Mouse (Mus musculus) retina, postnatal 7 days (tissue): ENCODE results near the gene 2410015M20Rik.
"Not testable (repeated sequence)": the region's sequence is repeated elsewhere in the genome, so short reads cannot be mapped to it uniquely, and the experiment has no call there.

Experiments used
- DNase-seq: peaks from one replicate; pipeline ENCODE4 v3.0.0-alpha.2; 2012; ENCODE audit warnings: low read depth, low spot score

The 2410015M20Rik gene

DNA sequence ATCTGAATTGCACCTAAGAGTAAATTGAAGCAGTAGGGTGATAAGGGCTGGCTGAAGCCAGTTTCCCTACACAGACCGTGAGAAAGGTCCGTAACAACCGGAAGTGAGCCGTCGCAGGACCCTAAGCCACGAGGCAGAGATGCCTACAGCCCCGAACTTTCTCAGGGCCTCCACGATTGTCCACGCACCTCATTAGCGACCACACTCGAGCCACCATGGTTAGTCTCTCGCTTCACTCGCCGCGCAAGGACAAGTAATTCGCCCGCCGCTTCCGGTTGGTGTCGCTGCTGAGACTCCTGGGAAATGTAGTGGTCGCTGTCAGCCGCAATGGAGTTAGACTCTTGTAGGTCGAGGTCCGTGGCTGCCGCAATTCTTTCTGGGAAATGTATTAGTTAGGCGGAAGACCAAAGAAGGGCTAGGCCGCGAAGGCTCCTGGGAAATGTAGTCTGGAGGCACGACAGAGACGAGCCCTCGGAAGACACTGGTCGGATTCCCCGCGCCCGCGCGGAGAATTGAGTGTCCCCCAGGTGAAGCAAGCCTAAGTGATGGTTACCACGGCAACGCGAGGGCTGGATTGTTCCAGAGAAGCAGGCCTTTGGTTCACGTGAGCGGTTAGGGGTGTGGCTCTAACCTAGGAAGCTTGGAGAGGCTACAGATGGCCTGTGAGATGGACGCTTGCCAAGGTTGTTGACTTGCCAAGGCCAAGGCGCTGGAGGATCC lies at the start of gene 2410015M20Rik:
Gene 2410015M20Rik, minus strand, starts transcription at position 320 of the 720 bp plus-strand sequence.
- peak; percentile 94 for DNase-seq

DNA sequence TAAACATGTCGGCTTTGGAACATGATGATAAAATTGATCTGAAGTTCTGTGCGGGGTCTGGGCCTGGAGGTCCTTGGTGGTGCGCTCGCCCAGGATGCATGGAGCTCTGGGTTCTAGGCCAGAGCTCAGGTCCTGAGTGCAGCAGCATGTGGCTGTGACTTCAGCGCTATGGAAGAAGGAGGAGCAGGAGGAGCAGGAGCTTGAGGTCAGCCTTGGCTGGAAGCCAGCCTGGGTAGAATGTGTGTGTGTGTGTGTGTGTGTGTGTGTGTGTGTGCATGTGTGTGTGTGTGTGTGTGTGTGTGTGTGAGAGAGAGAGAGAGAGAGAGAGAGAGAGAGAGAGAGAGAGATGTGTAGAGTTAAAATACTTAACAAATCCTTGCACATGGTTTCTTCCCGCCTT lies 46.6 kb upstream of the 2410015M20Rik start:
- no peak for DNase-seq

DNA sequence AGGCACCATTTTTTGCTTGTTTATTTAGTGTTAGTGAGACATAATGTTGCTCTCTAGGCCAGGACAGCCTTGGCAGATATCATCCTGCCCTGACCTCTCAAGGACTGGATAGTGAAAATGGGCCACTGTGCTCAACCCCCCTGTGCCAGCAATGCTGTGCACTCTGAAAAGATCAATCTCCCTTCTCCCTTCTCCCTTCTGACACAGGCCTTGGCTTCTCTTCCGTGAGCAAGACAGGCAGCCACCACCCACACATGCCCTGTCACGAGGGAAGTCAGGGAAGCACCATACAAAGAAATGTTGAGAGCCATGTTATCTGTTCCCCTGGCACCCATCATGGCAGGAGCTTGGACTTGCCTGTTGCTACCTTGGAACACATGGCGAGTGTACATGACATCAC lies 45.7 kb upstream of the 2410015M20Rik start:
- DNase-seq = no peak

DNA sequence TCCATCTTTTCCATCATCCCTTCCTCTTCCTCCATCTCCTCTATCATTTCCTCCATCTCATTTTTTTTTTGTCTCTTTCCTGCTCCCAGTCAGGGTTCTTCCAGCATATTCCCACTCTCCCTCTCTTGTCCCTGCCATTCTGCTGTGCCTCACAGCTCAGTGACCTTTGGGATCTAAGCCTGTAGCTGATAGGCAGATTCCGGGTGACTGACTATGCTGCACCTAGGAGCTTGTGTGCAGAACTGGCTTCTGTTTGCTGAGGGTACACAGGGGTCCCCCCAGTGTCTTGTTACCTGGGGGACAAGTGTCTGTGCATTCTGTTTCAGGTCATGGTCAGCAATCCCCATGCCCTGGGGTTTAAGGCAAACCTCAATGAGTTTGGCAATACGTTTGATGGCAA lies 45.2 kb upstream of the 2410015M20Rik start:
- no peak for DNase-seq

DNA sequence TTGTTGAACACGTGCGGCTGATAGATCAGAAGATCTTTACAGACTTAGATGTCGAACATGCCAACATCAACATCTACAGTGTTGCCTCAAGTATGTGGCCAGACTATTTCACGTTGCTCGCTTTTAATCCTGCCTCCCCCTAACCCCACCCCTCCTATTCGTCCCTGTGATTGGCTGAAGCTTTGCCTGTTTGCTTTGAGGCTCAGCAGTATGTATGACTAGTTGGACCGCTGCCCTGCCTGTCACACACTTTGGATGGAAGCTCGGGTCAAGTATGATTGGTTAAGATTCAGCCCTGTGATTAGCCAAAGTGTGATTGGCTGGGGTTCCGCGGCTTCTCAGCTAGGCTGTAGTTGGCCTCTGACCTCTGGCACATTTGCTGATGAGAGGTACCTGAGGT lies 42.2 kb upstream of the 2410015M20Rik start:
- DNase-seq = no peak

DNA sequence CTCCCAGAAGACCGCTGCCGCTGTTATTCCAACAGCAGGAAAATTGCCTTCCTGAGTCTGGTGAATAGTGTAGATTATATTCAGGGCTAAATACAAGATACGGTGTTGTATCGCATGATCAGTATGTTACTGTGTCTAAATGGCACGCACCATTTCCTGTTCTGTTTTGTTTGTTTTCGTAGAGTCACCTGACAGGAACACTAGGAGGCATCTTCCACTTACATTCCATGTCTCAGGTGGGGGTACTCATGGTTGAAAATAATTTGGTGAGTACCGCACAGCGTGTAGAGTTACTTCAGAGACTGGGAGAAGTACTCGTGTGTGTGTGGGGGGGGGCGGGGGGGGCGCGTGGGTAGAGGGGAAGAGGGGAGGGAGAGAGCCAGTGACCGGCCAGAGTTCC lies 38.0 kb upstream of the 2410015M20Rik start:
- DNase-seq = no peak

DNA sequence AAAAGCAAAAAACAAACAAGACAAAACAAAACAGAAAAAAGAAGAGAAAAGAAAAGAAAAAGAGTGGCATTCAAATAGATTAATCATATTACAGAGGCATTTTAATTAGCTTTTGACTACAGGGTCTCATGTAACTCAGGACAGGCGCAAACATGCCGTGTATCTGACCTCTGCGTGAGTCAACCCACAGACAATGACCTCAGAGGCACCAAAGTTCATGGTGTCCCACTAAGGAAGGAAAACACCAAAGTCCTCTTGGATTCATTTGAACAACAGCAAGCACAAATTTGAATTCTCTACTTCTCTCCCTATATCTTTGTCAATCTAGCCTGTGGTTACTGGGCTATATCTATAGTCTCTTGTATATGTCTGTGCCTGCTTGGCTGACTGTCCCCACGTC lies 33.7 kb upstream of the 2410015M20Rik start:
- no peak for DNase-seq

DNA sequence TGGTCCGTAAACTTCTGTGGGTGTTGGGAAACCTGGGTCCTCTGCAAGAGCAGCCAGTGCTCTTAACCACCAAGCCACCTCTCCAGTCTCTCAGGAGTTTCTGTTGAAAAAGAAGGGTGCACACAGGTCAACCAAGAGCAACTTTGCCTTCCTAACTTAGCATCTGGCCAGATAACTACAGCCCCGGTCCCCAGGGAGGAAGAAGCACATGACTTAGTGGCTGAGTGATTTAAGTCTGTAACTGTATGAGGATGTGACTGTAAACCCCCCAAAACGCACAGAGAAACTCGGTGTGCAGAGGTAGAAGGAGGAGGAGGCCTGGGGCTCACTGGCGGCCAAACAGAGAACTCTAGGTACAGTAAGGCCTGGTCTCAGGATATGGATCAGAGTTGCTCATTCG lies 24.5 kb upstream of the 2410015M20Rik start:
- no peak for DNase-seq

DNA sequence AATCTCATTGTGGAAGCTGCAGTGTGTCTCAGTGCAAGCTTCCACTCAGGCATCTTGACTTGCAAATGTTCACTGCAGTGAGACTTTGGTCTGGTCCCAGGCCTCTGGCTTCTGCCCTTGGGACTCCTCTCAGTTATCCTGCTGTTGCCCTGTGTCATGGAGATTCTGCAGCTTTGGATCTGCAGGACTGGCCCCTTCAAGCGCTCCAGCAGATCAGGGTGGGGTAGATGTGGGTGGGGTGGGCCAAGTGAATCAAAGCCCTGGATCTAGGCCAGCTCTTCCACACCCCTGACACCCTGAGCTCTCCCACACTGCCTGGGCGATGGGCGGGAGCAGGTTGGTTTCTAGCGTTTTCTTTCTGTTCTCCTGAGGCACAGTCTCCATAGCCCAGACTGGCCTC lies 22.2 kb upstream of the 2410015M20Rik start:
- no peak for DNase-seq

DNA sequence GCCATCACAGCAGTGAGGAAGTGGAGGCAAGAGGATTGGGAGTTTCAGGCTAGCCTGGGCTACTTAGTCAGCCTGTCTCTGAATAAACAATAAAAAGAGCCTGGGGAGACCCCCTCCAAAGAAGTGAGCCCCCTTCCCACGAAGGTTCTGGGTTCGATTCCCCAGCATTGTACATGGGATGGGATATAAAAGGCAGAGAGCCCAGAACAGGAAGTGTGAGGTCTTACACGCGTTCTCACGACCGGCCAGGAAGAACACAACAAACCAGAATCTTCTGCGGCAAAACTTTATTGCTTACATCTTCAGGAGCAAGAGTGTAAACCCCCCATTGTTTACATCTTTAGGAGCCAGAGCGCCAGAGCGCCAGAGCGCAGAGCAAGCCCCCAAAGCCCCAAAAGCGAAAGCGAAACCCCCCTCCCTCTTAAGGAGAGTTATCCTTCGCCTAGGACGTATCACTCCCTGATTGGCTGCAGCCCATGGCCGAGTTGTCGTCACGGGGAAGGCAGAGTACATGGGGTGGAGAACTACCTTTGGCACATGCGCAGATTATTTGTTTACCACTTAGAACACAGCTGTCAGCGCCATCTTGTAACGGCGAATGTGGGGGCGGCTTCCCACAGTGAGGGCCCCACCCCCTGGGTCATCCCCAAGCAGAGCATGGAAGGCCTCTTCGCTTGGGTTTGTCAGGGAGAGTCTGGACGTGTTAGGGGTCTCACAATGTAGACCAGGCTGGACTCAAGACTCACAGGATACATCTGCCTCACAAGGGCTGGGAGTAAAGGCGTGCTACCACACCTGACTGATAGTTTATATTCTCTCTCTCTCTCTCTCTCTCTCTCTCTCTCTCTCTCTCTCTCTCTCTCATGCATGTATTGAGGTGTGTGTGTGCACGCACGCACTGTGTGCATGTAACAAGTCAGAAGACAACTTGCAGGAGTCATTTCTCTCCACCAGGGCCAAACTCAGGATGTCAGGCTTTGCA lies 20.5 kb upstream of the 2410015M20Rik start:
- not testable (repeated sequence) for DNase-seq

DNA sequence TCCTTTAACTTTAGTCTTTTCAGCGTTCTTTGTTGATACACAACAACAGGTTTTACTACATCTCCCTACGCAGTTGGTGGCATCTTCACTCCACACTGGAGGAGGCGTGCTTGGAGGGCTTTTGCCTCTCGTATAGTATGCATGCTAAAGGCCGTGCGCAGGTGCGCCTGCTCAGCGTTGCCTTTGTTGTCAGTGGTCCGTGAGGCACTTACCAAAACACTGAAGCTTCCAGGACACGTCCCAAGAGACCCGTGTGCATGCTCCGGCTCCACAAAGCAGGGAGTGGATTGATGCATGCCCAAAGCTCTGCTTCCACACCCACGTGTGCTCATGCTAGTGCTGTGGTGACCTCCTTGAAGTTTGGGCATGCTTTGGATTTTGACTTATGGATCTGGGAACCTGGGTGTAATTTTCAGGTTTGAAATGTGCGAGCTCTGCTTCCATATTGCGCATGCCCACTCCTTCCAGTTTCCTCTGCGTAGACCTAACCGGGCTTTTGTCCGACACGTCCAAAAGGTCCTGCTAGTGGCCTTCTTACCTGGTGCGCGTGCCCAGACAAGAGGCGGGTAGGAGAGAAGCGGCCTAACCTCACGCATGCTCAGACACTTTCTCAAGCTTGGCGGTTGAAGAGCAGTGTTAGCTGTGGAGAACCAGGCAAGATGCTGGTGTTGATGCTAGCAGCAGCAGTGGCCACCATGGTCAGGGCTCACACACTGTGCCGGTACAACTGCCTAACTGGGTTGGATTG lies 18.1 kb upstream of the 2410015M20Rik start, which contains the start of gene Catsperd:
Gene Catsperd, plus strand, starts transcription at position 614 of the 748 bp plus-strand sequence.
- DNase-seq = no peak

DNA sequence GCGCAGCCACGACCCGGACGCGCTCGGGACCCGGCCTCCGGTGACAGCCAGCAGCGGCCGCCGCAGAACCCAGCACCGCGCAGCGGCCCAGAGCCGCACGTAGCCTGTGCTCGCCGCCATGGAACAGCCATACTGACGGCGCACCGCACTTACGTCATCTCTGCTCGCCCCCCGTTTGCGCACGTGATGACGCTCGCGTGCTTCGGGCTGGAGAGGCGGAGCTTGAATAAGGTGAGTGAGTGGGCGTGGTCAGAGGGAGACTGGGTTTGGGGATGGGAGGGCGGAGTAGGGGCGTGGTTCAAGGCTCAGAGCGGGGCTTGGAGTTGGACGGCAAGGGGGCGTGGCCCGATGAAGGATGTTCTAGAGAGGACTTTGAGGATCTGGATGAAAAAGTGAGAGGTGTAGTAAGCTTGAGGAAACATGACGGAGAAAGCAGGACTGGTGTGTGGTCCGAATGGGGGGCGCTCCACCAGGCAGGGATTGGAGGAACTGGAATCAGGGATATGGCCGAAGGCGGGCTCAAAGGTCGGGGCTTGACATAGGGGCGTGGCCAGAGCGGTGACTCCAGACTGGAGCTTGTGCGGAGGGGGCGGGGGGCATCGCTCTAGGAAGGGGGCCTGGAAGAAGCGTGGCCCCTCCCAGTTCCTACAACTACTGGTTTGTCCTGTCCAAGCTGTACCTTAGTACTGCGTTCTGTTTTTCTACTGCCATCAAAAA lies 17.3 kb upstream of the 2410015M20Rik start, which contains the start of gene Lonp1:
Gene Lonp1, minus strand, starts transcription at position 134 of the 717 bp plus-strand sequence.
- DNase-seq = peak; percentile 96

DNA sequence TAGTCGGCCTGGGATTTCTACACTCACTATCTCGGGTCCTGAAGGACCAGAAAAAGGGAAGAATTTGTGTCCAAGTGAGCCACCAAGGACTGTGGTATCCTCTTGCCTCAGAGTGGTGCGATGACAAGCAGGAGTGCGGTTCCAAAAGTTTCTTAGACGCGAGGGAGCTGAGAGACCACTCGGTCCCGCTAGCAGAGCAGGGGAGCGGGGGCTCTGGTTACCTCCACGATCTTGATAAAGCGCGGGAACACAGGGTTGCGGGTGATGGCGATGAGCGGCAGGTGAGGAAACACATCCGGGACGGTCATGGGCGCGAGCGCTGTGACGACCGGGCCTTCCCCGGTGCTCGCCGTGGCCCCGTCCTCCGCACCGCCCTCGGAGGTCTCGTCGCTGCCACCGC lies 16.7 kb upstream of the 2410015M20Rik start:
- no peak for DNase-seq

DNA sequence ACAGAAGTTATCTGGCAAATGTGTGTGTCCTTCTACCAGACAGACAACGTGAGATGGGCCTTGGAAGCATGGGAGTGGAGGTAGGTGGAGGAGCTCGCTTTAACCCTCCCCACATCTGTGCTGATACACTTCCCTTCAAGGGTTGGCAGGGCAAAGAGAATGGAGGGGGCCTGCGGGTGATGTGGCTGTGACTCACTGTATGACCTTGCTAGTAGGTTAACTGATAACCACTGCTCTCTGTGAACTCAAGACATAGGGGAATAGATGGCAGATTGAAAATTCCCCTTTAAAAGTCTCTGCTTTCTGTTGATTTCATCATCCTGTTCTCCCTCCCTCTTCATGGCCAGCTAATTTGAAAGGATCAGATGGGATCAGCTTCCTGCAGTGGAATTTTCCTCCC lies 15.9 kb upstream of the 2410015M20Rik start:
- no peak for DNase-seq

DNA sequence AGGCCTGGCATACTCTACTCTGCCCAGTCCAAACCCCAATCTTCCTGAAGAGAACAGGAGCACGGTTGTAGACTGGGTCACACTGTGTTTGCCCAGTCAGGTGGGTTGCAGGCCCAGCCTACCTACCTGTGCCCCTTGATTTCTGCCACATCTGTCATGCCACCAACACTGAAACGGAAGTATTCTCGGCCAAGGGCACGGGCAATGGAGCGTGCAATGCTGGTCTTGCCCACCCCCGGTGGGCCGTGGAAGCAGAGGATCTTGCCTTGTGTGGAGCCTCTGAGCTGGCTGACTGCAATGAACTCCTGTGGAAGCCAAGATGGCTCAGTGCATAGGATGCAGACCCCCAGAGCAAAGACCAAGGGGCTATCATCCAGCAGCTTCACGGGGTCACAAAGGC lies 8.1 kb upstream of the 2410015M20Rik start:
- DNase-seq = no peak

DNA sequence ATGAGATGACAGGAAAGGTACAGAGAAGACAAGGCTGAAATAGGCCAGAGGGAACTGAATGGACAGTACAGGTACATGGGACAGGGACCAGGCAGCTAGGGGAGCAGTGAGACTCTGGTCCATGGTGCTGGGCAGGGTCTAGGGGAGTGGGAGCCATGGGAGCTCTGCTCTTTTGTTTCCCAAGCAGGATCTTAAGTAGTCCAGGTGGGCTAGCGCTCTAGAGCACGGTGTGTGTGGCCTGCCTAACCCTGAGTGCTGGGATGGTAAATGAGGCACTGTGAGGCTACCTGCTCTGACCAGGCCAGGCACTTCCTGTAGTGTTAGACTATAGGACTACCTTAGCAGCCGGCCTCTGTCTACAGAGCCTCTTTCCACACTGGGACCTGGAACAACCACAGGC lies 7.2 kb upstream of the 2410015M20Rik start:
- DNase-seq = no peak

DNA sequence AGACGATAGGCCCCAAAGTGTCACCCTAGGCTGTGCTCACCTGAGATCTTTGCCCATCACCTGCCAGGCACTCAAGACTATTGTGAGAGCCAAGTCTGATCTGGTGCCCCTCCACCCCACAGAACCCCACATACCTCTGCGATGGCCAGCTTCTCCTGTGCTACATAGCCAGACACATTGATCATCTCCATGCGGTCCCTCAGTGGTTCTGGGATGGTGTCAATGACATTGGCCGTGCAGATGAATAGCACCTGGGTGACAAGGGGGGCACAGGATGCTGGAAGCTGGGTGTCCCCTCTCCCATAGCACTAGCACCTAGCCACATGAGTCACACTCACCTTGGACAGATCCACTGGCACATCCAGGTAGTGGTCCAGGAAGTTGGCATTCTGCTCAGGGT lies 6.2 kb upstream of the 2410015M20Rik start:
- DNase-seq = no peak

DNA sequence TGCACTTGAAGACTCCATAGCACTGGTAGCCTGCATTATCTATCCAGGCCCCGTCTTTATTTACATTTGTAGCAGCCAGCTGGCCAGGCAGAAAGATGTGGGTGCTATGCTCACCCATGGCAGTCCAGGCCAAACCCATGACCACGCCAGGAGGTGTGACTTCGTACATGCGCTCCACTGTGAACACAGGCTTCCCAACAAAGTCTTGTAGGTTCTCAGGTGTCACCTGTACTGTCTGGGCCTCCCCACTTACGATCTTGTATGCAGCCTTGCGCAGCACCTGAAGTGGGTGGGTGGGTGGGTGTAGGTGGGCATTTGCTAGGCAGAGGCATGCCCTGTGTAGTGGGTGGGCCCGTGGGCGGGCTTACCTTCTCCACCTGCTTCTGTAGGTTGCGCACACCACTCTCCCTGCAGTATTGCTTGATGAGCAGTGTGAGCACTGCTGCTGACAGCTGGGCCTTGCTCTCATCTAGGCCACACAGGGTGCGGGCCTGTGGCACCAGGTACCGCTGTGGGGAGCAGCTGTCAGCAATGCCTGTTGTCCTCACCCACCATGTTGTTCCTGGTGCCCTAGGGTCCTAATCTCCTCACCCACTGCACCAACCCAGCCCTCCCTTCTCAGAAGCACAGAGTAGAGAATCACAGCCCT lies 5.7 kb upstream of the 2410015M20Rik start:
- DNase-seq = no peak

DNA sequence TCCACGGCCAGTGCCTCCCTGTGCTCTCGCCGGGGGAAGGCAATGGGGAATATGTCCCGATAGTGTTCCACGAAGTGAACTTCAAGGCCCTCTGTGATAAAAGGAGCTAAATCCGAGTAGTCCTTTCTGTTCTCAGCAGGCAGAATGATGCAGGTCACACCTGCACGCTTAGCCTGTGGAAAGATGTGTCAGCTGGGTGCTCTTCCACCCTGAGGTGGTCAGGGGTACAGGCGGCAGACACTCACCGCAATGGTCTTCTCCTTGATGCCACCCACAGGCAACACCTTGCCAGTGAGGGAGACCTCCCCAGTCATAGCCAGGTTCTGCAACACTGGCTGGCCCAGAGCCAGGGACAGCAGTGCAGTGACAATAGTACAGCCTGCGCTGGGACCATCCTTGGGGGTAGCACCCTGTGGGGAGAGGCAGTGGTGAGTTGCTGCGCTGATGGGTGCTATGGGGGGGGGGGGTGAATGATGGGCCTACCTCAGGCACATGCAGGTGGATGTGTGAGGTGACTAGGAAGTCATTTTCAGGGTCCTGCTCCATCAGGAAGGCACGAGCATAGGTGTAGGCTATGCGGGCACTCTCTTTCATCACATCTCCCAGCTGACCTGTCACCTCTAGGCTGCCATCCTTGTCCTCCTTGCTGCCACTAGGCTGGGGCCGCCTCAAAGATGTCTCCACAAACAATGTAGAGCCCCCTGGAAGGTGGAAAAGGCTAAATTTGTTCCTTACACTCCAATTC lies 5.0 kb upstream of the 2410015M20Rik start:
- no peak for DNase-seq

DNA sequence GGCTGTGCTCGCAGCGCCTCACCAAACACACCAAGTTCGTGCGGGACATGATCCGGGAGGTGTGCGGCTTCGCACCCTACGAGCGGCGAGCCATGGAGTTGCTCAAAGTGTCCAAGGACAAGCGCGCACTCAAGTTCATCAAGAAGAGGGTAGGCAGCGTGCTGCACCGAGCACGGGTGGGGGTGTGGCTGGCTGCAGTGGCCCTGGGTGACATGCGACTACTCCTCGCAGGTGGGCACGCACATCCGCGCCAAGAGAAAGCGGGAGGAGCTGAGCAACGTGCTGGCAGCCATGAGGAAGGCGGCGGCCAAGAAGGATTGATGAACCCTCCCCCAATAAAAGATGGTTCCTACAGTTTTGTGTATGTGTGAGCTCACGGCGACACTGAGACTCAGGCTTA lies 4.3 kb upstream of the 2410015M20Rik start:
- not testable (repeated sequence) for DNase-seq
